Mouse (Mus musculus) neural tube, embryonic 14.5 days (tissue): Measurements from ENCODE around the gene Fh1. TPM values are rescaled to one million over a fixed set of nuclear protein-coding genes. Genes with fewer than 3 reads are reported as not detected.

Experiments
- ATAC-seq: fragments of 200-750 bp; cut with Nextera tagmentation; 2 replicates; pipeline ENCODE4 v1.8.0; 2017; ENCODE audit warnings: low read depth, mild to moderate bottlenecking, moderate TSS enrichment, moderate library complexity
- H3K27ac ChIP-seq: fragments of 300-500 bp; sonication (generic); 2 replicates; pipeline ENCODE4 v1.5.1; 2014; ENCODE audit warnings: low read depth, mild to moderate bottlenecking, control low read depth, low read length, moderate library complexity, mixed read lengths
- H3K27me3 ChIP-seq: fragments of 300-500 bp; sonication (generic); 2 replicates; pipeline ENCODE4 v1.6.1; 2014; ENCODE audit warnings: low read length; ENCODE audit not compliant: control insufficient read depth, insufficient read depth
- H3K36me3 ChIP-seq: fragments of 300-500 bp; sonication (generic); 2 replicates; pipeline ENCODE4 v1.6.1; 2014; ENCODE audit warnings: low read length, mixed read lengths; ENCODE audit not compliant: control insufficient read depth, insufficient read depth
- H3K4me1 ChIP-seq: fragments of 300-500 bp; sonication (generic); 2 replicates; pipeline ENCODE4 v1.6.1; 2014; ENCODE audit warnings: low read length; ENCODE audit not compliant: control insufficient read depth, insufficient read depth
- H3K4me2 ChIP-seq: fragments of 300-500 bp; sonication (generic); 2 replicates; pipeline ENCODE4 v1.6.1; 2014; ENCODE audit warnings: mild to moderate bottlenecking, low read depth, low read length, control low read depth
- H3K4me3 ChIP-seq: fragments of 300-500 bp; sonication (generic); 2 replicates; pipeline ENCODE4 v1.5.1; 2014; ENCODE audit warnings: low read depth, low read length, control low read depth, mixed read lengths
- H3K9ac ChIP-seq: fragments of 300-500 bp; sonication (generic); replicated peaks from 2 replicates; pipeline ENCODE4 v1.6.1; 2014; ENCODE audit warnings: low read depth, mild to moderate bottlenecking, control low read depth, low read length, mixed read lengths
- H3K9me3 ChIP-seq: fragments of 300-500 bp; sonication (generic); 2 replicates; pipeline ENCODE4 v1.6.1; 2016; ENCODE audit warnings: low read length; ENCODE audit not compliant: control insufficient read depth
- WGBS: fragments of 180-500 bp; shearing (Covaris S2); extraction: QIAGEN DNeasy Blood & Tissue Kit; methylation state at CpG from one replicate; pipeline ENCODE4 v1.1.7; 2014; 5-methylcytosine and 5-hydroxymethylcytosine counted together
- polyA plus RNA-seq: library from polyadenylated mRNA; unstranded; fragments of >200 nt; fragmentation: Nextera tagmentation; extraction: Ambion mirVana; gene quantifications from 2 replicates; pipeline ENCODE4 v1.2.1, GENCODE M21; 2014

Fh1 gene
- polyA plus RNA-seq, 1 experiment from 2014 or later = 117 TPM

- WGBS = 96% methylated on average over 2 of the region's 2 CpGs
- no peaks in the 10 kb centered on the region for H3K9me3 ChIP-seq
- H3K36me3 ChIP-seq = no peaks in the 10 kb centered on the region
- H3K9ac ChIP-seq = no peak overlapping the region
- no peak overlapping the region for H3K27ac ChIP-seq
- H3K4me1 ChIP-seq = no peaks in the 10 kb centered on the region
- no peak for ATAC-seq
- no peaks in the 10 kb centered on the region for H3K27me3 ChIP-seq
- no peak overlapping the region for H3K4me3 ChIP-seq
- no peak overlapping the region for H3K4me2 ChIP-seq
Measured at GRCm38 (mm10) chr1:175574129-175574528, 51.3 kb downstream of the Fh1 start.

GRCm38 (mm10) chr1:175565579-175566103, 59.8 kb downstream of the Fh1 start:
- no peak overlapping the region for H3K4me2 ChIP-seq
- H3K4me1 ChIP-seq = no peaks in the 10 kb centered on the region
- no peak for ATAC-seq
- no peaks in the 10 kb centered on the region for H3K36me3 ChIP-seq
- no peaks in the 10 kb centered on the region for H3K9me3 ChIP-seq
- H3K27me3 ChIP-seq = no peaks in the 10 kb centered on the region
- H3K4me3 ChIP-seq = no peak overlapping the region
- no peak overlapping the region for H3K9ac ChIP-seq
- no peak overlapping the region for H3K27ac ChIP-seq
- WGBS = 77% methylated on average over 6 of the region's 6 CpGs

- 88% methylated on average over 4 of the region's 4 CpGs for WGBS
- no peaks in the 10 kb centered on the region for H3K36me3 ChIP-seq
- no peak overlapping the region for H3K27ac ChIP-seq
- no peaks in the 10 kb centered on the region for H3K9me3 ChIP-seq
- H3K4me3 ChIP-seq = no peak overlapping the region
- no peak overlapping the region for H3K9ac ChIP-seq
- no peaks in the 10 kb centered on the region for H3K27me3 ChIP-seq
- H3K4me1 ChIP-seq = no peaks in the 10 kb centered on the region
- H3K4me2 ChIP-seq = no peak overlapping the region
- no peak for ATAC-seq
Measured at GRCm38 (mm10) chr1:175564321-175564720, 61.1 kb downstream of the Fh1 start.

GRCm38 (mm10) chr1:175562379-175562778, 63.1 kb downstream of the Fh1 start:
- no peaks in the 10 kb centered on the region for H3K9me3 ChIP-seq
- no peak overlapping the region for H3K4me3 ChIP-seq
- no peaks in the 10 kb centered on the region for H3K36me3 ChIP-seq
- H3K27ac ChIP-seq = no peak overlapping the region
- no peak overlapping the region for H3K9ac ChIP-seq
- no peak overlapping the region for H3K4me2 ChIP-seq
- 94% methylated on average over 2 of the region's 2 CpGs for WGBS
- no peaks in the 10 kb centered on the region for H3K27me3 ChIP-seq
- H3K4me1 ChIP-seq = no peaks in the 10 kb centered on the region
- ATAC-seq = no peak

GRCm38 (mm10) chr1:175561806-175562205, 63.6 kb downstream of the Fh1 start:
- Histone ChIP-seq H3K9ac (no peak overlapping the region), H3K4me3 (no peak overlapping the region), H3K9me3 (no peaks in the 10 kb centered on the region), H3K4me2 (no peak overlapping the region), H3K27me3 (no peaks in the 10 kb centered on the region), H3K4me1 (no peaks in the 10 kb centered on the region), H3K27ac (no peak overlapping the region), H3K36me3 (no peaks in the 10 kb centered on the region)
- no peak for ATAC-seq

GRCm38 (mm10) chr1:175554641-175555040, 70.8 kb downstream of the Fh1 start:
- Histone ChIP-seq H3K27me3 (no peaks in the 10 kb centered on the region), H3K4me3 (no peak overlapping the region), H3K27ac (no peak overlapping the region), H3K4me2 (no peak overlapping the region), H3K4me1 (no peaks in the 10 kb centered on the region), H3K36me3 (no peaks in the 10 kb centered on the region), H3K9me3 (no peaks in the 10 kb centered on the region), H3K9ac (no peak overlapping the region)
- no peak for ATAC-seq
- WGBS = 87% methylated on average over 1 of the region's 1 CpGs

- WGBS = 84% methylated on average over 3 of the region's 3 CpGs
- ATAC-seq = no peak
Measured at GRCm38 (mm10) chr1:175552474-175552873, 73.0 kb downstream of the Fh1 start.

GRCm38 (mm10) chr1:175550586-175550985, 74.8 kb downstream of the Fh1 start:
- H3K9ac ChIP-seq = no peak overlapping the region
- H3K27ac ChIP-seq = no peak overlapping the region
- H3K4me1 ChIP-seq = no peaks in the 10 kb centered on the region
- 88% methylated on average over 1 of the region's 1 CpGs for WGBS
- H3K4me3 ChIP-seq = no peak overlapping the region
- H3K9me3 ChIP-seq = no peaks in the 10 kb centered on the region
- H3K27me3 ChIP-seq = no peaks in the 10 kb centered on the region
- no peak overlapping the region for H3K4me2 ChIP-seq
- ATAC-seq = no peak
- H3K36me3 ChIP-seq = no peaks in the 10 kb centered on the region

More at GRCm38 (mm10) chr1:175552474-175552873, 73.0 kb downstream of the Fh1 start:
- Histone ChIP-seq H3K4me3 (no peak overlapping the region), H3K36me3 (no peaks in the 10 kb centered on the region), H3K27me3 (no peaks in the 10 kb centered on the region), H3K4me1 (no peaks in the 10 kb centered on the region), H3K4me2 (no peak overlapping the region), H3K27ac (no peak overlapping the region), H3K9me3 (no peaks in the 10 kb centered on the region), H3K9ac (no peak overlapping the region)
